Mouse (Mus musculus) adrenal gland, postnatal 4 days (tissue): ENCODE results near the gene Trim68. TPM values are rescaled to one million over a fixed set of nuclear protein-coding genes. Genes with fewer than 3 reads are reported as not detected.
"Not testable (repeated sequence)": the region's sequence is repeated elsewhere in the genome, so short reads cannot be mapped to it uniquely, and the experiment has no call there.

Source experiments
- DNase-seq, 2 experiments: peaks; one replicate each; pipeline ENCODE4 v3.0.0; 2021 to 2022; ENCODE audit warnings: low spot score in 2 of 2, mixed read lengths in 2 of 2
- long read RNA-seq, 2 experiments: library from polyadenylated mRNA; stranded (forward); transcript quantifications; one replicate each; pipeline ENCODE4 v2.0.0; 2021
- total RNA-seq, 2 experiments: library from RNA; stranded (reverse); gene quantifications; 2 replicates each; pipeline ENCODE4 v1.2.3; 2021

Gene Trim68
- total RNA-seq: 10 to 100 TPM; 16.0 to 20.2 TPM
- long read RNA-seq, experiment 1, partial matches to known transcripts: 0 of 6 reads
- long read RNA-seq, experiment 1, other reads (novel, unspliced or antisense): 2 of 6 reads
- long read RNA-seq, experiment 2, transcript Trim68-201 (7 exons, 2,388 nt): major isoform, 7 of 17 reads
- long read RNA-seq, experiment 2, transcript Trim68-205 (6 exons, 2,301 nt): major isoform, 7 of 17 reads
- long read RNA-seq, experiment 2, partial matches to known transcripts: 1 of 17 reads
- long read RNA-seq, experiment 2, other reads (novel, unspliced or antisense): 1 of 17 reads

- DNase-seq: peak; percentile 63 to 79
Observed at GRCm38 (mm10) chr7:102686944-102687501, at the start of gene Trim68. Gene Trim68, minus strand, starts transcription at chr7:102687327.

GRCm38 (mm10) chr7:102733793-102734192, 46.7 kb upstream of the Trim68 start:
- DNase-seq: no peak

GRCm38 (mm10) chr7:102727391-102727790, 40.3 kb upstream of the Trim68 start, which contains the start of gene Olfr559:
Gene Olfr559, minus strand, starts transcription at chr7:102727491.
- DNase-seq: no peak

GRCm38 (mm10) chr7:102718970-102719369, 31.8 kb upstream of the Trim68 start, which contains the start of gene Olfr33:
Gene Olfr33, minus strand, starts transcription at chr7:102719070.
- DNase-seq: no peak

GRCm38 (mm10) chr7:102701915-102702314, 14.8 kb upstream of the Trim68 start, which contains the start of gene Olfr558:
Gene Olfr558, plus strand, starts transcription at chr7:102702215.
- DNase-seq: no peak

GRCm38 (mm10) chr7:102698461-102698860, 11.3 kb upstream of the Trim68 start:
- DNase-seq: no peak

GRCm38 (mm10) chr7:102695358-102696125, 8.4 kb upstream of the Trim68 start, which contains the start of gene Olfr557:
Gene Olfr557, plus strand, starts transcription at chr7:102695910.
- DNase-seq: no peak

GRCm38 (mm10) chr7:102681916-102682315, 5.2 kb downstream of the Trim68 start:
- no peak for DNase-seq

GRCm38 (mm10) chr7:102676225-102676624, 10.9 kb downstream of the Trim68 start:
- no peak for DNase-seq

GRCm38 (mm10) chr7:102665378-102665777, 21.7 kb downstream of the Trim68 start:
- no peak for DNase-seq

GRCm38 (mm10) chr7:102664599-102664998, 22.5 kb downstream of the Trim68 start, which contains the start of gene Olfr556:
Gene Olfr556, plus strand, starts transcription at chr7:102664899.
- no peak for DNase-seq

GRCm38 (mm10) chr7:102658523-102658922, 28.6 kb downstream of the Trim68 start, which contains the start of gene Olfr555:
Gene Olfr555, plus strand, starts transcription at chr7:102658823.
- no peak for DNase-seq

- not testable (repeated sequence) for DNase-seq
Observed at GRCm38 (mm10) chr7:102644945-102645344, 42.2 kb downstream of the Trim68 start.

- DNase-seq: no peak
Observed at GRCm38 (mm10) chr7:102638132-102638531, 49.0 kb downstream of the Trim68 start, which contains the start of gene Olfr554. Gene Olfr554, plus strand, starts transcription at chr7:102638432.

- peak in 1 of 2 experiments; percentile 13 for DNase-seq
Observed at GRCm38 (mm10) chr7:102636665-102637064, 50.5 kb downstream of the Trim68 start.

Other genes starting within 250 kb of the Trim68 start
- gene Rrm1, start 245.6 kb downstream of the Trim68 start, total RNA-seq: 10 to 100 TPM; 72.0 to 73.4 TPM
- not detected for gene Olfr543, start 205.6 kb downstream of the Trim68 start, total RNA-seq
- not detected for gene Olfr544, start 199.0 kb downstream of the Trim68 start, total RNA-seq
- not detected for gene Olfr545, start 187.8 kb downstream of the Trim68 start, total RNA-seq
- not detected for gene Olfr547, start 152.6 kb downstream of the Trim68 start, total RNA-seq
- gene Olfr548-ps1, start 146.4 kb downstream of the Trim68 start, total RNA-seq: not detected
- gene Olfr549, start 137.5 kb downstream of the Trim68 start, total RNA-seq: not detected
- 10 to 100 TPM; 21.2 to 21.9 TPM for gene Trim21, start 121.8 kb downstream of the Trim68 start, total RNA-seq
- not detected for gene Olfr550, start 115.9 kb downstream of the Trim68 start, total RNA-seq
- gene Olfr551, start 95.4 kb downstream of the Trim68 start, total RNA-seq: not detected
- under 1 TPM in 1 of 2 experiments, not detected in 1; 0.08 TPM for gene Olfr552, start 89.6 kb downstream of the Trim68 start, total RNA-seq
- gene Olfr553, start 69.1 kb downstream of the Trim68 start, total RNA-seq: not detected
- gene Olfr554, start 48.9 kb downstream of the Trim68 start, total RNA-seq: not detected
- gene Olfr555, start 28.5 kb downstream of the Trim68 start, total RNA-seq: not detected
- gene Olfr556, start 22.4 kb downstream of the Trim68 start, total RNA-seq: not detected
- gene Olfr557, start 8.6 kb upstream of the Trim68 start, total RNA-seq: not detected
- gene Olfr558, start 14.9 kb upstream of the Trim68 start, total RNA-seq: under 1 TPM; 0.54 to 0.62 TPM
- not detected for gene Olfr33, start 31.7 kb upstream of the Trim68 start, total RNA-seq
- gene Olfr559, start 40.2 kb upstream of the Trim68 start, total RNA-seq: not detected
- not detected for gene Olfr560, start 72.0 kb upstream of the Trim68 start, total RNA-seq
- gene Olfr78, start 72.1 kb upstream of the Trim68 start, total RNA-seq: 1 to 10 TPM; 1.1 to 1.9 TPM
- not detected for gene Olfr561, start 83.9 kb upstream of the Trim68 start, total RNA-seq
- not detected for gene Olfr564, start 116.2 kb upstream of the Trim68 start, total RNA-seq
- not detected for gene Olfr566, start 171.4 kb upstream of the Trim68 start, total RNA-seq
- not detected for gene Olfr568, start 189.8 kb upstream of the Trim68 start, total RNA-seq
- gene Olfr569, start 203.6 kb upstream of the Trim68 start, total RNA-seq: not detected
- not detected for gene Olfr570, start 207.2 kb upstream of the Trim68 start, total RNA-seq
- not detected for gene Olfr571, start 230.2 kb upstream of the Trim68 start, total RNA-seq
- not detected for gene Olfr572, start 237.1 kb upstream of the Trim68 start, total RNA-seq